Mouse (Mus musculus) MEL (cell line): ENCODE results near the gene Atpif1. TPM values are rescaled to one million over a fixed set of nuclear protein-coding genes. Genes with fewer than 3 reads are reported as not detected.
A peak's percentile ranks its signal among the peaks of the same experiment; 100 is the strongest.

Experiments used
- DNase-seq: peaks from one replicate; pipeline ENCODE4 v3.0.0; 2011; ENCODE audit warnings: low read depth, low spot score
- H3K27ac ChIP-seq: 2 replicates; pipeline ENCODE4 v1.5.1; 2012; ENCODE audit warnings: low read depth, mild to moderate bottlenecking, control low read depth, low read length, moderate library complexity; ENCODE audit not compliant: control insufficient read depth
- H3K27me3 ChIP-seq, 2 experiments: fragments of 150-350 bp in 1 of 2; sonication (generic) in 1 of 2; 2 replicates each; pipeline ENCODE4 v1.6.1; 2012; ENCODE audit warnings: low read length in 2 of 2, mild to moderate bottlenecking in 2 of 2, improper control_type of control experiment in 1 of 2, moderate library complexity in 1 of 2; ENCODE audit not compliant: insufficient read depth in 2 of 2, control insufficient read depth in 1 of 2
- H3K36me3 ChIP-seq, 2 experiments: 2 replicates each; pipeline ENCODE4 v1.6.1; 2012 to 2014; ENCODE audit warnings: low read length in 2 of 2, improper control_type of control experiment in 1 of 2, inconsistent platforms in 1 of 2, mild to moderate bottlenecking in 1 of 2; ENCODE audit not compliant: insufficient read depth in 2 of 2, control insufficient read depth in 1 of 2
- H3K4me1 ChIP-seq, 2 experiments: fragments of 150-350 bp in 1 of 2; sonication (generic) in 1 of 2; 2 replicates each; pipeline ENCODE4 v1.6.1; 2012; ENCODE audit warnings: low read length in 2 of 2, improper control_type of control experiment in 1 of 2, mild to moderate bottlenecking in 1 of 2; ENCODE audit not compliant: insufficient read depth in 2 of 2, control insufficient read depth in 1 of 2
- H3K4me3 ChIP-seq, 2 experiments: fragments of 150-350 bp in 1 of 2; sonication (generic) in 1 of 2; 2 replicates each; pipeline ENCODE4 v1.5.1; 2012; ENCODE audit warnings: low read depth in 2 of 2, low read length in 2 of 2, mild to moderate bottlenecking in 2 of 2, moderate library complexity in 2 of 2, control low read depth in 1 of 2, improper control_type of control experiment in 1 of 2; ENCODE audit not compliant: control insufficient read depth in 1 of 2, insufficient read depth in 1 of 2
- H3K79me2 ChIP-seq: 2 replicates; pipeline ENCODE4 v1.6.1; 2012; ENCODE audit warnings: mild to moderate bottlenecking, low read length, moderate library complexity; ENCODE audit not compliant: control insufficient read depth, poor library complexity, insufficient read depth
- H3K9ac ChIP-seq: 2 replicates; pipeline ENCODE4 v1.6.1; 2012; ENCODE audit warnings: low read depth, mild to moderate bottlenecking, control low read depth, low read length, moderate library complexity; ENCODE audit not compliant: control insufficient read depth, poor library complexity, severe bottlenecking
- H3K9me3 ChIP-seq: fragments of 150-350 bp; sonication (generic); replicated peaks from 2 replicates; pipeline ENCODE4 v1.6.1; 2012; ENCODE audit warnings: mild to moderate bottlenecking, low read length, improper control_type of control experiment, moderate library complexity; ENCODE audit not compliant: insufficient read depth
- CHD1 ChIP-seq: IDR thresholded peaks from 2 replicates; pipeline ENCODE4 v1.6.1; 2012; ENCODE audit warnings: low read depth, mild to moderate bottlenecking, inconsistent platforms, low read length, improper control_type of control experiment
- CHD2 ChIP-seq: IDR thresholded peaks from 2 replicates; pipeline ENCODE4 v1.6.1; 2011; ENCODE audit warnings: low read length, improper control_type of control experiment
- CTCF ChIP-seq, 3 experiments: IDR thresholded peaks in 2 of 3; conservative IDR thresholded peaks in 1 of 3; 2 replicates each; pipeline ENCODE4 v1.5.1; 2011 to 2012; ENCODE audit warnings: low read length in 3 of 3, low read depth in 2 of 3, mild to moderate bottlenecking in 2 of 3, improper control_type of control experiment in 1 of 3, inconsistent platforms in 1 of 3, mixed read lengths in 1 of 3, moderate library complexity in 1 of 3; ENCODE audit not compliant: control insufficient read depth in 1 of 3, insufficient read depth in 1 of 3, poor library complexity in 1 of 3, severe bottlenecking in 1 of 3
- E2F4 ChIP-seq: IDR thresholded peaks from 2 replicates; pipeline ENCODE4 v1.6.1; 2011; ENCODE audit warnings: low read depth, low read length, improper control_type of control experiment, borderline replicate concordance
- EP300 ChIP-seq, 2 experiments: IDR thresholded peaks; 2 replicates each; pipeline ENCODE4 v1.6.1; 2011; ENCODE audit warnings: improper control_type of control experiment in 2 of 2, low read length in 2 of 2, low read depth in 1 of 2, mild to moderate bottlenecking in 1 of 2
- GATA1 ChIP-seq: IDR thresholded peaks from 2 replicates; pipeline ENCODE4 v1.6.1; 2011; ENCODE audit warnings: low read depth, low read length, improper control_type of control experiment
- HCFC1 ChIP-seq: IDR thresholded peaks from 2 replicates; pipeline ENCODE4 v1.6.1; 2012; ENCODE audit warnings: low read depth, mild to moderate bottlenecking, inconsistent platforms, low read length, improper control_type of control experiment, moderate library complexity
- KAT2A ChIP-seq: conservative IDR thresholded peaks from 2 replicates; pipeline ENCODE4 v1.6.1; 2012; ENCODE audit warnings: low read depth, low read length, improper control_type of control experiment, inconsistent platforms
- MAX ChIP-seq: IDR thresholded peaks from 2 replicates; pipeline ENCODE4 v1.6.1; 2011; ENCODE audit warnings: low read length, improper control_type of control experiment
- MXI1 ChIP-seq: IDR thresholded peaks from 2 replicates; pipeline ENCODE4 v1.6.1; 2011; ENCODE audit warnings: mild to moderate bottlenecking, low read depth, low read length, improper control_type of control experiment
- NELFE ChIP-seq: IDR thresholded peaks from 2 replicates; pipeline ENCODE4 v1.6.1; 2011; ENCODE audit warnings: low read depth, low read length, improper control_type of control experiment
- SIN3A ChIP-seq: IDR thresholded peaks from 2 replicates; pipeline ENCODE4 v1.6.1; 2012; ENCODE audit warnings: low read length, improper control_type of control experiment, inconsistent platforms
- TAL1 ChIP-seq: IDR thresholded peaks from 2 replicates; pipeline ENCODE4 v1.6.1; 2012; ENCODE audit warnings: mild to moderate bottlenecking, inconsistent platforms, low read length, moderate library complexity, mixed read lengths
- TBP ChIP-seq: IDR thresholded peaks from 2 replicates; pipeline ENCODE4 v1.8.0; 2011; ENCODE audit warnings: low read depth, low read length, improper control_type of control experiment
- UBTF ChIP-seq: IDR thresholded peaks from 2 replicates; pipeline ENCODE4 v1.6.1; 2012; ENCODE audit warnings: low read depth, mild to moderate bottlenecking, inconsistent platforms, low read length, improper control_type of control experiment, moderate library complexity, borderline replicate concordance; ENCODE audit not compliant: insufficient read depth
- USF1 ChIP-seq: IDR thresholded peaks from 2 replicates; pipeline ENCODE4 v1.6.1; 2014; ENCODE audit warnings: low read depth, mild to moderate bottlenecking, inconsistent platforms, low read length, improper control_type of control experiment, moderate library complexity
- ZNF384 ChIP-seq: IDR thresholded peaks from 2 replicates; pipeline ENCODE4 v1.6.1; 2012; ENCODE audit warnings: low read depth, mild to moderate bottlenecking, inconsistent platforms, low read length, improper control_type of control experiment
- polyA plus RNA-seq, 2 experiments: library from polyadenylated mRNA; stranded (reverse) in 1 of 2; unstranded in 1 of 2; fragments of >175 nt in 1 of 2; fragments of >200 nt in 1 of 2; gene quantifications; 2 replicates each; pipeline versions ENCODE4 v1.2.1 to v1.2.4; 2012; ENCODE audit warnings: low replicate concordance in 2 of 2, low read depth in 1 of 2; ENCODE audit not compliant: insufficient read length in 2 of 2, insufficient read depth in 1 of 2, missing spikeins in 1 of 2
- total RNA-seq: library from RNA; depleted of rRNA; stranded (reverse); fragments of 300-350 nt; gene quantifications from 2 replicates; pipeline ENCODE4 v1.2.3, GENCODE M21; 2012

The Atpif1 gene
- total and polyA plus RNA-seq, 3 experiments: 566 to 730 TPM; not detected in 1

DNA sequence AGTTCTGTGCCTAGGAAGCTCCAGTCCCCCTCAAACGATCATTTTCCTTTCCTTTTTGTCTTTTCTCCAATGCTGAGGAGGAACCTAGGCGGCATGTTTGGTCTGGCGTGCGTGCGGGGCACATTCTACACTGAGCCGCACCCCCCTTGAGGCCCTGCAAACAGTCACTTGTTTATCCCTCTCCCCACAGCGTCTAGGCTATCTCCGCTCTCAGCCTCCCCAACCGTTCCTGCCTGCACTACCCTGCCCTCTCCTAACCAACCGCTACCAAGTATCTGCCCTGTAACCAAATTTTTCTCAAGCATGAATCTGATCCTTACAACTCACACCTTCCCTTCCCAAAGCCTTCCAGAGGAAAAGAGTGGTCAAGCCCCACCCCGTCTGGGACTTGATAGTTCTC, 30.1 kb downstream of the Atpif1 start:
- TF ChIP-seq HCFC1 (no peak), CHD1 (no peak), GATA1 (no peak)
- peaks cover 48% of the 10 kb centered on the region for H3K79me2 ChIP-seq
- H3K4me1 ChIP-seq: peaks cover 23 to 35% of the 10 kb centered on the region in 2 experiments
- H3K4me3 ChIP-seq: no peak overlapping the region
- H3K36me3 ChIP-seq: peaks cover 23 to 43% of the 10 kb centered on the region in 2 experiments
- H3K27me3 ChIP-seq: no peaks in the 10 kb centered on the region
- no peak for DNase-seq
- H3K27ac ChIP-seq: no peak overlapping the region
- H3K9me3 ChIP-seq: no peaks in the 10 kb centered on the region
- no peak overlapping the region for H3K9ac ChIP-seq

DNA sequence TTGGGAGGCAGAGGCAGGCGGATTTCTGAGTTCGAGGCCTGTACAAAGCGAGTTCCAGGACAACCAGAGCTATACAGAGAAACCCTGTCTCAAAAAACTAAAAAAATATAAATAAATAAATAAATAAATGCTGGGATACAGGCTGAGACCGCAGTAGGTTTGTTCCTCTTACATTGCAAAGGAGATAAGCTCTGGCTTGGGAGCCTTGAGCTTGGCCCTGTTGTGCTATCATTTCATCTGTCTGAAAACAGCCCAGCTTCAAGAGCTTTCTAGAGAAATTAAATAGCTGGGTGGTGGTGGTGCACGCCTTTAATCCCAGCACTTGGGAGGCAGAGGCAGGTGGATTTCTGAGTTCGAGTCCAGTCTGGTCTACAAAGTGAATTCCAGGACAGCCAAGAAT, 31.8 kb downstream of the Atpif1 start:
- Histone ChIP-seq H3K9ac (no peak overlapping the region), H3K4me1 (peaks cover 20 to 23% of the 10 kb centered on the region in 2 experiments), H3K36me3 (peaks cover 30 to 32% of the 10 kb centered on the region in 2 experiments), H3K4me3 (no peak overlapping the region), H3K27me3 (no peaks in the 10 kb centered on the region), H3K79me2 (peaks cover 32% of the 10 kb centered on the region), H3K9me3 (no peaks in the 10 kb centered on the region), H3K27ac (no peak overlapping the region)
- no peak for TF ChIP-seq E2F4
- no peak for TF ChIP-seq CTCF (IDR thresholded peaks at IDR 0.05 in 2 of 3, conservative IDR thresholded peaks at IDR 0.05 in 1 of 3; ENCODE audit: control insufficient read depth in 1 of 3, insufficient read depth in 1 of 3, low read depth in 2 of 3, low read length in 3 of 3, poor library complexity in 1 of 3, severe bottlenecking in 1 of 3)
- peak; percentile 46; the same call in 1 of the 2 replicates for TF ChIP-seq SIN3A
- TF ChIP-seq CHD1: no peak
- 0 out of 2 replicates have a peak, but pooled peaks have one; percentile 36 for TF ChIP-seq TBP
- TF ChIP-seq NELFE: no peak
- TF ChIP-seq KAT2A: no peak
- no peak for TF ChIP-seq CHD2
- TF ChIP-seq MAX: no peak
- TF ChIP-seq TAL1: no peak
- no peak for TF ChIP-seq UBTF
- no peak for TF ChIP-seq MXI1
- peak in 1 of 2 experiments; percentile 45; a peak in 1 of 4 replicates for TF ChIP-seq EP300 (IDR thresholded peaks at IDR 0.05; ENCODE audit: low read depth in 1 of 2, low read length in 2 of 2)
- peak; percentile 34; the same call in 1 of the 2 replicates for TF ChIP-seq ZNF384
- TF ChIP-seq USF1: no peak
- TF ChIP-seq GATA1: peak; percentile 72
- DNase-seq: peak; percentile 79
